Mouse (Mus musculus): Measurements from ENCODE around the gene Plekha6. TPM values are rescaled to one million over a fixed set of nuclear protein-coding genes. Genes with fewer than 3 reads are reported as not detected.

The Plekha6 gene
- polyA plus RNA-seq, 2 experiments = 4.2 to 6.6 TPM

GRCm38 (mm10) chr1:133323333-133323732, 159.3 kb downstream of the Plekha6 start:
- DNase-seq (ENCODE audit: low spot score) (no peak), ATAC-seq (ENCODE audit: low FRiP score, low read depth) (no peak)
- no peak overlapping the region for H3K4me3 ChIP-seq (replicated peaks; ENCODE audit: low read length)
- no peak overlapping the region for H3K4me2 ChIP-seq (replicated peaks; ENCODE audit: low read depth, low read length, severe bottlenecking)
- TF ChIP-seq POLR2A (IDR thresholded peaks at IDR 0.05; ENCODE audit: borderline replicate concordance, extremely low read depth, insufficient read depth, insufficient read length) = no peak
- no peaks in the 10 kb centered on the region for H3K36me3 ChIP-seq (ENCODE audit: control insufficient read depth, insufficient read depth, low read length)
- H3K27me3 ChIP-seq (ENCODE audit: control insufficient read depth, insufficient read depth, low read length) = peaks cover 5% of the 10 kb centered on the region; the same call in 1 of the 2 replicates
- no peaks in the 10 kb centered on the region for H3K9me3 ChIP-seq (ENCODE audit: control insufficient read depth, low read length)
- no peak overlapping the region for H3K9ac ChIP-seq (ENCODE audit: low read depth, low read length, severe bottlenecking)
- H3K4me1 ChIP-seq (ENCODE audit: control insufficient read depth, insufficient read depth, low read length) = no peaks in the 10 kb centered on the region
- WGBS = 28% methylated on average over 5 of the region's 5 CpGs
- H3K27ac ChIP-seq (replicated peaks; ENCODE audit: low read depth, low read length) = no peak overlapping the region

GRCm38 (mm10) chr1:133325951-133326350, 161.9 kb downstream of the Plekha6 start:
- TF ChIP-seq POLR2A (IDR thresholded peaks at IDR 0.05; ENCODE audit: borderline replicate concordance, extremely low read depth, insufficient read depth, insufficient read length) = no peak
- no peak for DNase-seq (ENCODE audit: low spot score)
- no peak overlapping the region for H3K27ac ChIP-seq (replicated peaks; ENCODE audit: low read depth, low read length)
- no peaks in the 10 kb centered on the region for H3K36me3 ChIP-seq (ENCODE audit: control insufficient read depth, insufficient read depth, low read length)
- no peak for ATAC-seq (ENCODE audit: low FRiP score, low read depth)
- H3K9me3 ChIP-seq (ENCODE audit: control insufficient read depth, low read length) = no peaks in the 10 kb centered on the region
- no peaks in the 10 kb centered on the region; the same call in none of the 2 replicates for H3K4me1 ChIP-seq (ENCODE audit: control insufficient read depth, insufficient read depth, low read length)
- H3K4me2 ChIP-seq (replicated peaks; ENCODE audit: low read depth, low read length, severe bottlenecking) = no peak overlapping the region
- 75% methylated on average over 8 of the region's 8 CpGs for WGBS
- H3K4me3 ChIP-seq (replicated peaks; ENCODE audit: low read length) = no peak overlapping the region
- no peak overlapping the region for H3K9ac ChIP-seq (ENCODE audit: low read depth, low read length, severe bottlenecking)
- H3K27me3 ChIP-seq (ENCODE audit: control insufficient read depth, insufficient read depth, low read length) = peaks cover 26% of the 10 kb centered on the region; the same call in 1 of the 2 replicates

GRCm38 (mm10) chr1:133327094-133327493, 163.1 kb downstream of the Plekha6 start:
- no peaks in the 10 kb centered on the region; the same call in none of the 2 replicates for H3K4me1 ChIP-seq (ENCODE audit: control insufficient read depth, insufficient read depth, low read length)
- no peak overlapping the region for H3K4me3 ChIP-seq (replicated peaks; ENCODE audit: low read length)
- H3K27ac ChIP-seq (replicated peaks; ENCODE audit: low read depth, low read length) = no peak overlapping the region
- no peak for TF ChIP-seq POLR2A (IDR thresholded peaks at IDR 0.05; ENCODE audit: borderline replicate concordance, extremely low read depth, insufficient read depth, insufficient read length)
- no peaks in the 10 kb centered on the region for H3K36me3 ChIP-seq (ENCODE audit: control insufficient read depth, insufficient read depth, low read length)
- no peaks in the 10 kb centered on the region for H3K9me3 ChIP-seq (ENCODE audit: control insufficient read depth, low read length)
- ATAC-seq (ENCODE audit: low FRiP score, low read depth) (no peak), DNase-seq (ENCODE audit: low spot score) (no peak)
- 51% methylated on average over 5 of the region's 5 CpGs for WGBS
- H3K9ac ChIP-seq (ENCODE audit: low read depth, low read length, severe bottlenecking) = no peak overlapping the region
- H3K27me3 ChIP-seq (ENCODE audit: control insufficient read depth, insufficient read depth, low read length) = peaks cover 26% of the 10 kb centered on the region; the same call in 1 of the 2 replicates
- H3K4me2 ChIP-seq (replicated peaks; ENCODE audit: low read depth, low read length, severe bottlenecking) = no peak overlapping the region

GRCm38 (mm10) chr1:133328299-133328795, 164.3 kb downstream of the Plekha6 start:
- no peak for DNase-seq (ENCODE audit: low spot score)
- Histone ChIP-seq H3K27me3 (ENCODE audit: control insufficient read depth, insufficient read depth, low read length) (peaks cover 26% of the 10 kb centered on the region; the same call in 1 of the 2 replicates), H3K9me3 (ENCODE audit: control insufficient read depth, low read length) (no peaks in the 10 kb centered on the region), H3K4me1 (ENCODE audit: control insufficient read depth, insufficient read depth, low read length) (no peaks in the 10 kb centered on the region; the same call in none of the 2 replicates), H3K4me3 (replicated peaks; ENCODE audit: low read length) (no peak overlapping the region), H3K9ac (ENCODE audit: low read depth, low read length, severe bottlenecking) (no peak overlapping the region), H3K4me2 (replicated peaks; ENCODE audit: low read depth, low read length, severe bottlenecking) (no peak overlapping the region), H3K36me3 (ENCODE audit: control insufficient read depth, insufficient read depth, low read length) (no peaks in the 10 kb centered on the region), H3K27ac (replicated peaks; ENCODE audit: low read depth, low read length) (no peak overlapping the region)
- no peak for ATAC-seq (ENCODE audit: low FRiP score, low read depth)
- WGBS = 85% methylated on average over 6 of the region's 6 CpGs
- TF ChIP-seq POLR2A (IDR thresholded peaks at IDR 0.05; ENCODE audit: borderline replicate concordance, extremely low read depth, insufficient read depth, insufficient read length) = no peak

- H3K4me1 ChIP-seq (ENCODE audit: control insufficient read depth, insufficient read depth, low read length) = no peaks in the 10 kb centered on the region; the same call in none of the 2 replicates
- no peaks in the 10 kb centered on the region for H3K9me3 ChIP-seq (ENCODE audit: control insufficient read depth, low read length)
- H3K4me2 ChIP-seq (replicated peaks; ENCODE audit: low read depth, low read length, severe bottlenecking) = peak overlapping the region; percentile 52
- ATAC-seq (ENCODE audit: low FRiP score, low read depth) (no peak), DNase-seq (ENCODE audit: low spot score) (no peak)
- WGBS = 7% methylated on average over 34 of the region's 34 CpGs
- peaks cover 26% of the 10 kb centered on the region; the same call in 1 of the 2 replicates for H3K27me3 ChIP-seq (ENCODE audit: control insufficient read depth, insufficient read depth, low read length)
- no peak for TF ChIP-seq POLR2A (IDR thresholded peaks at IDR 0.05; ENCODE audit: borderline replicate concordance, extremely low read depth, insufficient read depth, insufficient read length)
- peak overlapping the region; percentile 31 for H3K4me3 ChIP-seq (replicated peaks; ENCODE audit: low read length)
- 0 out of 2 replicates have a peak overlapping the region, but pooled peaks have one; percentile 36 for H3K9ac ChIP-seq (ENCODE audit: low read depth, low read length, severe bottlenecking)
- no peaks in the 10 kb centered on the region for H3K36me3 ChIP-seq (ENCODE audit: control insufficient read depth, insufficient read depth, low read length)
- H3K27ac ChIP-seq (replicated peaks; ENCODE audit: low read depth, low read length) = no peak overlapping the region
These were observed 165.1 kb downstream of the Plekha6 start for GRCm38 (mm10) chr1:133328896-133329637.

All from limb, embryonic 14.5 days (tissue).